Mouse (Mus musculus) left cerebral cortex, adult 9 months (tissue): ENCODE data around the gene Cntn4.

Source experiments
- DNase-seq, 2 experiments: peaks; one replicate each; pipeline ENCODE4 v3.0.0; 2022; ENCODE audit warnings: low spot score in 2 of 2

The Cntn4 gene

DNA sequence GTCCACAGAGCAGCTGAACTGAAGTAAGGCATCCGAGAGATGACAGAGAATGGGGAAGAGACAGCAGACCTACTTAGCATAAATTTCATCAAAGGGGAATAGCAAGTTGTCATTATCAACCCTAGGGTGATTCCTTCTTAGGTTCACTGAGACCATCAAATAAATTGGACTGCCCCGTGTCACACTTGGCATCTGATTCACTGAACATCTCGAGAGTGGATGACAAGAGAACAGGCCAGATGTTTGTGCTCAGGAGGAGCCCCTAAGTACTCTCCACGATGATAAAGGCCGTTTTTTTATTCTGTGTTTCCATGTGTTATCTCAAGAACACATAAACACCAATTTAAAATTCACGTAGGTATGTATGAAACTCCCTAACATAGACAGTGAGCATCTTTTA is 780.7 kb downstream of the Cntn4 start:
- DNase-seq = no peak

GRCm38 (mm10) chr6:106462403-106462802 is 784.9 kb downstream of the Cntn4 start:
- peak; percentile 13 to 18 for DNase-seq

- DNase-seq = no peak
Measured at GRCm38 (mm10) chr6:106463857-106464256, 786.4 kb downstream of the Cntn4 start.

DNA sequence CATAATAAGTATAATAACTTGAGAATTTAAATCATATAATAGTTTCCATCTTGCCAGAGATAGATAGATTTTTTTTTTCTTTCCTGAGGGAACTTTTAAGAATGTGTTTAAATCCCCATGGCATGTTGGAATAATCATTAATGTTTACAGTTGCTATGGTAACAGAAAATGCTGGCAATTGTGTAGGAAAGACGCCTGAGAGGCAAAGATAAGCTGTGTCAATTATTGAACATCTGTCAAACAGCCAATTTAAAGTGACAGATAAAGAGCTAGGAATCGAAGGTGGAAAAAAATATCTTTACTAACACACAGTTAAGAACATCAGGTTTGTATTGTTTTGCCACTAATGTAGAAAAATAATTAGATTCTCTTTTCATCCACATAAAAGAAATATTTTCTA is 788.3 kb downstream of the Cntn4 start:
- no peak for DNase-seq

GRCm38 (mm10) chr6:106466267-106467029 is 789.0 kb downstream of the Cntn4 start:
- no peak for DNase-seq

DNA sequence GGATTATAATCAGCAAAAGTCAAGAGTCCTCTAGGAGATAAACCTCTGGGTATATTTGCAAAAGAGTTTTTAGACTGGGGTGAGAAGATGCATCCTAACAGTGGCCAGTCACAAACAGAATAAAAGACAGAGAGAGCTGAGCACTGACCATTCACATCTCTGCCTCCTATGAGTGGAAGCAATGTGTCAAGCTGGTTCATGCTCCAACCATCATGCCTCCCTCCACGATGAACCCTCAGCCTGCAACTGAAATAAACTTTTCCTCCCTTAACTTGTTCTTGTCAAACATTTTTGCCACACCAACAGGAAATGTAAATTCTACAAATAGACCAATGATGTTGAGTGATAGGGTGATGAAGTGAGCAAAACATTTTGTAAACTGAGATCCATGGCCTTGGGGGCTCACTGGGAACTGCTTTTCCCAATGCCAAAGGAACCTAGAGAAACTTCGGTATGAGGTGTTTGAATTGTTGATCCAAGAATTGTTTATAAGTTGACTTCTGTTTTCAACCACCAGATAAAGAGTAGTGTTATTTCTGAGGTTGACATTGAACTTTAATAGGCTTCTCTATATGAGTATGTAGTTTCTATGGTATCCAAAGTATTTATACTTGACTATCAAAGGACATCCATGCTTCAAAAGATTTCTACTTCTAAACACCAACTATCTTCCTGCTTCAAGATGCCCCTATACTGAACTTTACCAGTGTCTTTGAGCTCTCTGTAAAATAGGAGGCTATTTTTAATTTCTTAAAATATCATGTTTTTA is 794.6 kb downstream of the Cntn4 start:
- no peak for DNase-seq

- DNase-seq = peak; percentile 44 to 46
Measured at GRCm38 (mm10) chr6:106473871-106474270, 796.4 kb downstream of the Cntn4 start.

DNA sequence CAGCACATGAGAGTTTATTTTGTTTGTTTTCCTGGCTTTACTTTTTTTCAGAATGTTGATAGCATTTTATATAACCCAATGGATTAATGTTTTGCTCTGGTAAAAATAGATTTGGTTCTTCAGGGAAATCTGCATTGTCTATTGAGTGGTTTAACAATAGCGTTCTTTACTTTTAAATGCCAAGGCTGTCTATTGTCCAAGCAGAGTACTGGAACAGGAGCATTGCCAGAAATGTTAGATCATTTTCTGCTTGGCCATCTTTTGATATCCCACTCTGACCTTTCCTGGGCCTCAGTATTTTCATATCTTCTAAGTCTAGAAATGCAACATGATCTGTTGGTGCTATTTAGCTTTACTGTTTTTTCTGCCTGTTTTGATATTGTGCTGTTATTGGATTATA is 804.1 kb downstream of the Cntn4 start:
- no peak for DNase-seq

GRCm38 (mm10) chr6:106496303-106496702 is 818.8 kb downstream of the Cntn4 start:
- DNase-seq = peak in 1 of 2 experiments; percentile 19

GRCm38 (mm10) chr6:106499166-106499565 is 821.7 kb downstream of the Cntn4 start:
- peak in 1 of 2 experiments; percentile 75 for DNase-seq

DNA sequence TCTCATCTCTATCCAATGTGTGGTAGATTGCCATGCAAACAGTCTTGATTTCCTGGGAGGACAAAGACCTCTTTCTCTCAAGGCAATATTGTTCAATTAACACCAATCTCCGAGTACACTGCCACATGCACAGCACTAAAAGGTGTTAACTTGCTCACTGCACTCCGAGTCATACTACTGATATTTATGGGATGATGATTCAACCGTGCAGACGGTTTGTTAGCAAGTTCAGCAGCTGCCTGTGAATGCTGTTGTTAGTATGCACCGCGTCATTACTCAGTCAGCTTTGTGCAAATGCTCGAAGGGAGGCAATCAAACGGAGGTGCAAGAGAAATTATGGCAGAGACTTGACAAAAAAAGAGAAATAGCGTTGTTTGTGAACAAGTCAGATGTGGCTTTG is 826.5 kb downstream of the Cntn4 start:
- peak; percentile 48 to 69 for DNase-seq

DNA sequence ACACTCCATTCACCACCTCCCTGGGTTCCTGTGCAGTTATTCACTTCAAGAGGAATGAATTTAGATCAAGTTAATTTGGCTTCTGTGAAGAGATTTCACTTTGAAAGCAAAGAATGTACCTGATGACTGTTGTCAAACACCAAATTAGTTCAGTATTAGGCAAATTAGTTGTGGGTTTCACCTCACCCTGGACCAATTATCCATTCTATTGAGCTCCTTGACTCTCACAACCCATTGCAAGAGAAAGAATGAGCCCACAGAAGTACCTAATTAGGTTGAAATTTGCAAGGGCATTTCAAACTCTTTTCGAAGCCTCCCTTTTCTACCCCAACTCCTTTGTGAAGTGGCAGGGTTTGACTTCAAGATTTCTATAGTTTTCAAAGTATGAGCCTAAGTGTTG is 842.9 kb downstream of the Cntn4 start:
- no peak for DNase-seq

GRCm38 (mm10) chr6:106543500-106543899 is 866.0 kb downstream of the Cntn4 start:
- DNase-seq = peak in 1 of 2 experiments; percentile 7

- DNase-seq = no peak
Measured at GRCm38 (mm10) chr6:106561649-106562048, 884.2 kb downstream of the Cntn4 start.

GRCm38 (mm10) chr6:106565316-106565715 is 887.9 kb downstream of the Cntn4 start:
- no peak for DNase-seq

GRCm38 (mm10) chr6:106565769-106566459 is 888.5 kb downstream of the Cntn4 start:
- no peak for DNase-seq

DNA sequence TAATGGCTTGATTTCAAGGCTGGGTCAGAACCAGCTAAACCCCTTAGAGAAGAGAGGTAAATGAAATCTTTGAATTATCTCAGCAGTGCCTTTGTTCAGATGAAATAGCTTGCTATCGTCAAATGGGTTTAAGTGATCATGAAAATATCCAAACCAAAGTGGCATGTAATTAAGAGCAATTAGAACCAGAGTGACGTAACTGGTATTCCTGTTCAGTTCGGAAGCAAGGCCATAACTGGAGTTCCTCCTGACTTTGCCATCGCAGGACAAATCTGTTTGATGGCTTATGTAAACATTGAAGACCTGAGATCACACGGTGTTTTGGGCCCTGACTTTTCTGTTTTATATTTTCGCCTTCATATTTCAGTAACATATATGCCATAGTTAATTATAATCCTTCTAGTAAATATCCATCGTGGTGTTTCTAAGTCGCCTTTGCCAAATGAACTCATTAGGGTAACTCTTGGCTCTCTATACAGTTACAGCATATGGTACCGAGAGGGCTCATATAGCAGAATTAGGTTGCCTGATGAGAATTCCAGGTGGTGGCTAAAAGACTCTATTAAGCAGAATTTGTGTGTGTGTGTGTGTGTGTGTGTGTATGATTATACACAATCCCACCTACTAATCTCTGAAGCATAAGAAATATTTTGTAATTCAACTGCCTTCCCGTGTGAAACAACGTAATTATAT is 889.6 kb downstream of the Cntn4 start:
- no peak for DNase-seq

GRCm38 (mm10) chr6:106580124-106580523 is 902.7 kb downstream of the Cntn4 start:
- no peak for DNase-seq

DNA sequence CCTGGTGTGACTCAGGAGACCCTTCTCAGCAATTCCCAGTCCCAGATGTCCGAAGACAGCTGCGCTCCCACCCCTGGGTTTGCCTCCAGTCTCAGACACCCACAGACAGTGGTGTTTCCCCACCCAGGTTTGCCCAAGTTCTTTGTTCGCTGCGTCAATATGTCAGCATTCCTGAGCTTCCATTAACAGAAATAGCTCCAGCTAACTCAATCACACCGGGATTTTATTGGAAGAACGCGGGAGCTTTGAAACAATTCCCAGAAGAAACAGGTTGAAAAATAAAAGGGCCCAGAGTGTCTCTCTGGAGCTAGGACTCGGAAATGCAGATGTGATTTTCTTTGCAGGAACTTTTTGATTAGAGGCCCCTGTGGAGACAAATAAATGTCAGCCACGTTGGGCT is 916.3 kb downstream of the Cntn4 start:
- no peak for DNase-seq

DNA sequence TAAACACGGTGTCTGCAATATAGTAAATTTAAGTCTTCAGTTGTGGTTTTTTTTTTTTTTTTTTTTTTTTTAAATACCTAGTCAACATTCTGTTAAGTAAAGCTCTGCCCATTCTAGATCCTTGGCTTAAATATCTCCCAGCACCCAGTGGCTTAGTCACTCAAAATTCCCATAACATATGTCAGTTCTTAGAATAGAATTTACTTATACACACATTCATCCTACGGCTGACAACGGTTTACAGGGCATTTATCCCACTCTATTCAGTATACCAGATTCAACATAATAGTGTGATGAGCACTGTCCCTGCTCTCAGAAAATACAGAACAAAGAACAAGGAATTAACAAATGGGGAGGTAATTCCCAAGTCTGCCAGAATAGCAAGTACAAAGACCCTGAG is 939.6 kb downstream of the Cntn4 start:
- peak in 1 of 2 experiments; percentile 22 for DNase-seq

- no peak for DNase-seq
Measured at GRCm38 (mm10) chr6:106621188-106621749, 943.8 kb downstream of the Cntn4 start.

GRCm38 (mm10) chr6:106643026-106643425 is 965.6 kb downstream of the Cntn4 start:
- no peak for DNase-seq
